Mouse (Mus musculus) liver, embryonic 13.5 days (tissue): ENCODE results near the gene Tcstv1. TPM values are rescaled to one million over a fixed set of nuclear protein-coding genes. Genes with fewer than 3 reads are reported as not detected.

Experiments used
- polyA plus RNA-seq: library from polyadenylated mRNA; unstranded; fragments of >200 nt; fragmentation: Nextera tagmentation; extraction: Ambion mirVana; gene quantifications from 2 replicates; pipeline ENCODE4 v1.2.1, GENCODE M21; 2015

Gene Tcstv1
- polyA plus RNA-seq, 1 experiment from 2014 or later: not detected

Other genes starting within 250 kb of the Tcstv1 start
- gene Hmgcs1, start 204.4 kb downstream of the Tcstv1 start, polyA plus RNA-seq: 101 and 140 TPM in 2 replicates
- 0.06 and 0.08 TPM in 2 replicates for gene Nim1k, start 138.9 kb downstream of the Tcstv1 start, polyA plus RNA-seq
- gene Zfp131, start 103.9 kb downstream of the Tcstv1 start, polyA plus RNA-seq: 17.3 and 19.8 TPM in 2 replicates
- gene AF067063, start 64.6 kb downstream of the Tcstv1 start, polyA plus RNA-seq: not detected in 2 replicates
- gene D13Ertd608e, start 58.8 kb downstream of the Tcstv1 start, polyA plus RNA-seq: not detected in 2 replicates
- not detected in 2 replicates for gene Gm21761, start 34.5 kb upstream of the Tcstv1 start, polyA plus RNA-seq
- not detected in 2 replicates for gene B020031M17Rik, start 56.0 kb upstream of the Tcstv1 start, polyA plus RNA-seq
- not detected in 2 replicates for gene Gm36079, start 132.2 kb upstream of the Tcstv1 start, polyA plus RNA-seq
- 0.14 and 0.15 TPM in 2 replicates for gene Gm21188, start 157.4 kb upstream of the Tcstv1 start, polyA plus RNA-seq
- gene Gm20767, start 245.5 kb upstream of the Tcstv1 start, polyA plus RNA-seq: not detected in 2 replicates